Mouse (Mus musculus) MEL (cell line): ENCODE measurements around the gene Ube2h. TPM values are rescaled to one million over a fixed set of nuclear protein-coding genes. Genes with fewer than 3 reads are reported as not detected.
A peak's percentile ranks its signal among the peaks of the same experiment; 100 is the strongest.

Source experiments
- DNase-seq: peaks from one replicate; pipeline ENCODE4 v3.0.0; 2011; ENCODE audit warnings: low read depth, low spot score
- H3K27ac ChIP-seq: 2 replicates; pipeline ENCODE4 v1.5.1; 2012; ENCODE audit warnings: low read depth, mild to moderate bottlenecking, control low read depth, low read length, moderate library complexity; ENCODE audit not compliant: control insufficient read depth
- H3K27me3 ChIP-seq, 2 experiments: fragments of 150-350 bp in 1 of 2; sonication (generic) in 1 of 2; 2 replicates each; pipeline ENCODE4 v1.6.1; 2012; ENCODE audit warnings: low read length in 2 of 2, mild to moderate bottlenecking in 2 of 2, improper control_type of control experiment in 1 of 2, moderate library complexity in 1 of 2; ENCODE audit not compliant: insufficient read depth in 2 of 2, control insufficient read depth in 1 of 2
- H3K36me3 ChIP-seq, 2 experiments: 2 replicates each; pipeline ENCODE4 v1.6.1; 2012 to 2014; ENCODE audit warnings: low read length in 2 of 2, improper control_type of control experiment in 1 of 2, inconsistent platforms in 1 of 2, mild to moderate bottlenecking in 1 of 2; ENCODE audit not compliant: insufficient read depth in 2 of 2, control insufficient read depth in 1 of 2
- H3K4me1 ChIP-seq, 2 experiments: fragments of 150-350 bp in 1 of 2; sonication (generic) in 1 of 2; 2 replicates each; pipeline ENCODE4 v1.6.1; 2012; ENCODE audit warnings: low read length in 2 of 2, improper control_type of control experiment in 1 of 2, mild to moderate bottlenecking in 1 of 2; ENCODE audit not compliant: insufficient read depth in 2 of 2, control insufficient read depth in 1 of 2
- H3K4me3 ChIP-seq, 2 experiments: fragments of 150-350 bp in 1 of 2; sonication (generic) in 1 of 2; 2 replicates each; pipeline ENCODE4 v1.5.1; 2012; ENCODE audit warnings: low read depth in 2 of 2, low read length in 2 of 2, mild to moderate bottlenecking in 2 of 2, moderate library complexity in 2 of 2, control low read depth in 1 of 2, improper control_type of control experiment in 1 of 2; ENCODE audit not compliant: control insufficient read depth in 1 of 2, insufficient read depth in 1 of 2
- H3K79me2 ChIP-seq: 2 replicates; pipeline ENCODE4 v1.6.1; 2012; ENCODE audit warnings: mild to moderate bottlenecking, low read length, moderate library complexity; ENCODE audit not compliant: control insufficient read depth, poor library complexity, insufficient read depth
- H3K9ac ChIP-seq: 2 replicates; pipeline ENCODE4 v1.6.1; 2012; ENCODE audit warnings: low read depth, mild to moderate bottlenecking, control low read depth, low read length, moderate library complexity; ENCODE audit not compliant: control insufficient read depth, poor library complexity, severe bottlenecking
- H3K9me3 ChIP-seq: fragments of 150-350 bp; sonication (generic); replicated peaks from 2 replicates; pipeline ENCODE4 v1.6.1; 2012; ENCODE audit warnings: mild to moderate bottlenecking, low read length, improper control_type of control experiment, moderate library complexity; ENCODE audit not compliant: insufficient read depth
- CHD2 ChIP-seq: IDR thresholded peaks from 2 replicates; pipeline ENCODE4 v1.6.1; 2011; ENCODE audit warnings: low read length, improper control_type of control experiment
- CTCF ChIP-seq, 3 experiments: IDR thresholded peaks in 2 of 3; conservative IDR thresholded peaks in 1 of 3; 2 replicates each; pipeline ENCODE4 v1.5.1; 2011 to 2012; ENCODE audit warnings: low read length in 3 of 3, low read depth in 2 of 3, mild to moderate bottlenecking in 2 of 3, improper control_type of control experiment in 1 of 3, inconsistent platforms in 1 of 3, mixed read lengths in 1 of 3, moderate library complexity in 1 of 3; ENCODE audit not compliant: control insufficient read depth in 1 of 3, insufficient read depth in 1 of 3, poor library complexity in 1 of 3, severe bottlenecking in 1 of 3
- ELF1 ChIP-seq: IDR thresholded peaks from 2 replicates; pipeline ENCODE4 v1.6.1; 2014; ENCODE audit warnings: low read depth, mild to moderate bottlenecking, inconsistent platforms, low read length, improper control_type of control experiment, moderate library complexity
- ETS1 ChIP-seq: IDR thresholded peaks from 2 replicates; pipeline ENCODE4 v1.6.1; 2012; ENCODE audit warnings: low read depth, mild to moderate bottlenecking, inconsistent platforms, low read length, improper control_type of control experiment, moderate library complexity
- HCFC1 ChIP-seq: IDR thresholded peaks from 2 replicates; pipeline ENCODE4 v1.6.1; 2012; ENCODE audit warnings: low read depth, mild to moderate bottlenecking, inconsistent platforms, low read length, improper control_type of control experiment, moderate library complexity
- JUND ChIP-seq: IDR thresholded peaks from 2 replicates; pipeline ENCODE4 v1.6.1; 2011; ENCODE audit warnings: low read depth, mild to moderate bottlenecking, improper control_type of control experiment, low read length
- KAT2A ChIP-seq: conservative IDR thresholded peaks from 2 replicates; pipeline ENCODE4 v1.6.1; 2012; ENCODE audit warnings: low read depth, low read length, improper control_type of control experiment, inconsistent platforms
- MAX ChIP-seq: IDR thresholded peaks from 2 replicates; pipeline ENCODE4 v1.6.1; 2011; ENCODE audit warnings: low read length, improper control_type of control experiment
- MAZ ChIP-seq: IDR thresholded peaks from 2 replicates; pipeline ENCODE4 v1.6.1; 2012; ENCODE audit warnings: low read depth, mild to moderate bottlenecking, inconsistent platforms, low read length, improper control_type of control experiment
- MXI1 ChIP-seq: IDR thresholded peaks from 2 replicates; pipeline ENCODE4 v1.6.1; 2011; ENCODE audit warnings: mild to moderate bottlenecking, low read depth, low read length, improper control_type of control experiment
- MYC ChIP-seq: IDR thresholded peaks from 2 replicates; pipeline ENCODE4 v1.6.1; 2011; ENCODE audit warnings: low read depth, mild to moderate bottlenecking, low read length, improper control_type of control experiment, moderate library complexity
- NELFE ChIP-seq: IDR thresholded peaks from 2 replicates; pipeline ENCODE4 v1.6.1; 2011; ENCODE audit warnings: low read depth, low read length, improper control_type of control experiment
- NRF1 ChIP-seq: IDR thresholded peaks from 2 replicates; pipeline ENCODE4 v1.6.1; 2014; ENCODE audit warnings: low read depth, mild to moderate bottlenecking, inconsistent platforms, low read length, improper control_type of control experiment, moderate library complexity; ENCODE audit not compliant: poor library complexity, insufficient read depth, severe bottlenecking
- POLR2A ChIP-seq, 2 experiments: IDR thresholded peaks; 2 replicates each; pipeline ENCODE4 v1.6.1; 2011 to 2012; ENCODE audit warnings: low read length in 2 of 2, mild to moderate bottlenecking in 2 of 2, control low read depth in 1 of 2, improper control_type of control experiment in 1 of 2, low read depth in 1 of 2, moderate library complexity in 1 of 2; ENCODE audit not compliant: control insufficient read depth in 1 of 2, insufficient read depth in 1 of 2, poor library complexity in 1 of 2
- POLR2AphosphoS2 ChIP-seq: IDR thresholded peaks from 2 replicates; pipeline ENCODE4 v1.6.1; 2011; ENCODE audit warnings: low read length, improper control_type of control experiment
- RAD21 ChIP-seq: IDR thresholded peaks from 2 replicates; pipeline ENCODE4 v1.6.1; 2011; ENCODE audit warnings: mild to moderate bottlenecking, low read depth, low read length, improper control_type of control experiment
- SIN3A ChIP-seq: IDR thresholded peaks from 2 replicates; pipeline ENCODE4 v1.6.1; 2012; ENCODE audit warnings: low read length, improper control_type of control experiment, inconsistent platforms
- TAL1 ChIP-seq: IDR thresholded peaks from 2 replicates; pipeline ENCODE4 v1.6.1; 2012; ENCODE audit warnings: mild to moderate bottlenecking, inconsistent platforms, low read length, moderate library complexity, mixed read lengths
- TBP ChIP-seq: IDR thresholded peaks from 2 replicates; pipeline ENCODE4 v1.8.0; 2011; ENCODE audit warnings: low read depth, low read length, improper control_type of control experiment
- TCF12 ChIP-seq: IDR thresholded peaks from 2 replicates; pipeline ENCODE4 v1.6.1; 2014; ENCODE audit warnings: low read depth, mild to moderate bottlenecking, inconsistent platforms, low read length, improper control_type of control experiment, moderate library complexity
- UBTF ChIP-seq: IDR thresholded peaks from 2 replicates; pipeline ENCODE4 v1.6.1; 2012; ENCODE audit warnings: low read depth, mild to moderate bottlenecking, inconsistent platforms, low read length, improper control_type of control experiment, moderate library complexity, borderline replicate concordance; ENCODE audit not compliant: insufficient read depth
- ZKSCAN1 ChIP-seq: IDR thresholded peaks from 2 replicates; pipeline ENCODE4 v1.6.1; 2012; ENCODE audit warnings: low read depth, mild to moderate bottlenecking, inconsistent platforms, low read length, improper control_type of control experiment, moderate library complexity
- ZMIZ1 ChIP-seq: IDR thresholded peaks from 2 replicates; pipeline ENCODE4 v1.6.1; 2012; ENCODE audit warnings: low read depth, mild to moderate bottlenecking, inconsistent platforms, low read length, improper control_type of control experiment, moderate library complexity
- polyA plus RNA-seq, 2 experiments: library from polyadenylated mRNA; stranded (reverse) in 1 of 2; unstranded in 1 of 2; fragments of >175 nt in 1 of 2; fragments of >200 nt in 1 of 2; gene quantifications; 2 replicates each; pipeline versions ENCODE4 v1.2.1 to v1.2.4; 2012; ENCODE audit warnings: low replicate concordance in 2 of 2, low read depth in 1 of 2; ENCODE audit not compliant: insufficient read length in 2 of 2, insufficient read depth in 1 of 2, missing spikeins in 1 of 2
- total RNA-seq: library from RNA; depleted of rRNA; stranded (reverse); fragments of 300-350 nt; gene quantifications from 2 replicates; pipeline ENCODE4 v1.2.3, GENCODE M21; 2012; rRNA removed

Ube2h gene
- total RNA-seq (4.0 and 4.2 TPM in 2 replicates), polyA plus RNA-seq (1 to 10 TPM in 1 of 2 experiments, not detected in 1; 7.4 TPM)

- H3K36me3 ChIP-seq: peaks cover 0 to 8% of the 10 kb centered on the region in 2 experiments; a peak in 2 of 4 replicates
- peak within 1 kb of the TSS; percentile 63 for H3K9ac ChIP-seq
- H3K27me3 ChIP-seq: no peaks in the 10 kb centered on the region
- peak; percentile 97 for DNase-seq
- H3K4me3 ChIP-seq: peak within 1 kb of the TSS; percentile 58 to 89
- TF ChIP-seq SIN3A: peak; percentile 72
- peak; percentile 58; the same call in 1 of the 2 replicates for TF ChIP-seq MAZ
- TF ChIP-seq NELFE: peak; percentile 70
- TF ChIP-seq JUND: no peak
- TF ChIP-seq ZKSCAN1: no peak
- peak; percentile 59; the same call in 1 of the 2 replicates for TF ChIP-seq POLR2AphosphoS2
- TF ChIP-seq TAL1: no peak
- TF ChIP-seq TBP: 0 out of 2 replicates have a peak, but pooled peaks have one; percentile 37
- peak; percentile 31; the same call in 1 of the 2 replicates for TF ChIP-seq ZMIZ1
- peak; percentile 54 to 70; a peak in 3 of 4 replicates for TF ChIP-seq POLR2A (IDR thresholded peaks at IDR 0.05; ENCODE audit: control insufficient read depth in 1 of 2, insufficient read depth in 1 of 2, low read depth in 1 of 2, low read length in 2 of 2, poor library complexity in 1 of 2)
- TF ChIP-seq MAX: 0 out of 2 replicates have a peak, but pooled peaks have one; percentile 6
- peak; percentile 97 for TF ChIP-seq HCFC1
- no peak for TF ChIP-seq CTCF (IDR thresholded peaks at IDR 0.05 in 2 of 3, conservative IDR thresholded peaks at IDR 0.05 in 1 of 3; ENCODE audit: control insufficient read depth in 1 of 3, insufficient read depth in 1 of 3, low read depth in 2 of 3, low read length in 3 of 3, poor library complexity in 1 of 3, severe bottlenecking in 1 of 3)
- peak; percentile 74; the same call in 1 of the 2 replicates for TF ChIP-seq KAT2A
- no peak for TF ChIP-seq ELF1
- 0 out of 2 replicates have a peak, but pooled peaks have one; percentile 13 for TF ChIP-seq NRF1
- TF ChIP-seq RAD21: no peak
- peak; percentile 82 for TF ChIP-seq ETS1
- TF ChIP-seq UBTF: no peak
- peak; percentile 49; the same call in 1 of the 2 replicates for TF ChIP-seq TCF12
- peak; percentile 68 for TF ChIP-seq CHD2
- peak; percentile 71 for TF ChIP-seq MXI1
- TF ChIP-seq MYC: 0 out of 2 replicates have a peak, but pooled peaks have one; percentile 54
- 0 out of 2 replicates have a peak within 1 kb of the TSS, but pooled peaks have one; percentile 24 for H3K27ac ChIP-seq
- peaks cover 2 to 17% of the 10 kb centered on the region in 2 experiments; a peak in 2 of 4 replicates for H3K4me1 ChIP-seq
- H3K79me2 ChIP-seq: no peaks in the 10 kb centered on the region
- H3K9me3 ChIP-seq: no peaks in the 10 kb centered on the region
Measured at GRCm38 (mm10) chr6:30304399-30304917, at the start of gene Ube2h. Gene Ube2h, minus strand, starts transcription at chr6:30304539.
